Mouse (Mus musculus) 3134 (cell line): ENCODE data around the gene Gm20425.
"Not testable (repeated sequence)": the region's sequence is repeated elsewhere in the genome, so short reads cannot be mapped to it uniquely, and the experiment has no call there.

Experiments used
- DNase-seq: peaks from one replicate; pipeline ENCODE4 v3.0.0-alpha.2; 2011; ENCODE audit warnings: low spot score; ENCODE audit not compliant: insufficient read length; ENCODE audit errors: extremely low read depth

Gene Gm20425

GRCm38 (mm10) chr9:103163806-103164205 lies 66.3 kb downstream of the Gm20425 start:
- DNase-seq: no peak

- not testable (repeated sequence) for DNase-seq
Observed at GRCm38 (mm10) chr9:103155158-103155557, 74.9 kb downstream of the Gm20425 start.

- no peak for DNase-seq
Observed at GRCm38 (mm10) chr9:103154568-103154967, 75.5 kb downstream of the Gm20425 start.

- no peak for DNase-seq
Observed at GRCm38 (mm10) chr9:103153286-103153685, 76.8 kb downstream of the Gm20425 start.

GRCm38 (mm10) chr9:103149074-103149799 lies 80.9 kb downstream of the Gm20425 start:
- no peak for DNase-seq

- no peak for DNase-seq
Observed at GRCm38 (mm10) chr9:103147103-103147502, 83.0 kb downstream of the Gm20425 start.

GRCm38 (mm10) chr9:103146703-103147102 lies 83.4 kb downstream of the Gm20425 start:
- no peak for DNase-seq

GRCm38 (mm10) chr9:103146257-103146656 lies 83.8 kb downstream of the Gm20425 start:
- DNase-seq: no peak

GRCm38 (mm10) chr9:103145351-103145750 lies 84.8 kb downstream of the Gm20425 start:
- no peak for DNase-seq

GRCm38 (mm10) chr9:103143881-103144280 lies 86.2 kb downstream of the Gm20425 start:
- DNase-seq: no peak

GRCm38 (mm10) chr9:103141266-103141665 lies 88.8 kb downstream of the Gm20425 start:
- no peak for DNase-seq

- no peak for DNase-seq
Observed at GRCm38 (mm10) chr9:103140384-103140783, 89.7 kb downstream of the Gm20425 start.
